Mouse (Mus musculus): Measurements from ENCODE around the gene Ap5m1.

- no peak for TF ChIP-seq CTCF (IDR thresholded peaks at IDR 0.05; ENCODE audit: extremely low read depth, insufficient read length, insufficient replicate concordance, low read depth, low read length)
- TF ChIP-seq POLR2A (IDR thresholded peaks at IDR 0.05; ENCODE audit: low read depth, low read length), result no peak
Observed at GRCm38 (mm10) chr14:49027040-49027778, 38.7 kb upstream of the Ap5m1 start.
